Mouse (Mus musculus): ENCODE measurements at regions not wholly inside any gene's neighbourhood (a gene's known extent, or its start where the extent isn't known, plus 50 kb on each side); places are given as distances from the start of the nearest gene placed in this dataset.

- no peak for TF ChIP-seq CTCF (IDR thresholded peaks at IDR 0.05; ENCODE audit: low read depth)
- Histone ChIP-seq H3K27ac (no peak overlapping the region), H3K9me3 (replicated peaks; ENCODE audit: low read length) (no peaks in the 10 kb centered on the region), H3K9ac (ENCODE audit: low read depth, low read length) (no peak overlapping the region), H3K4me2 (ENCODE audit: low read length) (no peak overlapping the region), H3K4me1 (replicated peaks; ENCODE audit: insufficient read depth, low read length) (no peaks in the 10 kb centered on the region), H3K4me3 (replicated peaks; ENCODE audit: low read depth, low read length) (no peak overlapping the region), H3K27me3 (ENCODE audit: insufficient read depth, low read length) (no peaks in the 10 kb centered on the region), H3K36me3 (ENCODE audit: insufficient read depth, low read length) (no peaks in the 10 kb centered on the region)
- WGBS, result 76% methylated on average over 4 of the region's 4 CpGs
- ATAC-seq (replicated peaks; ENCODE audit: low FRiP score, low read depth) (no peak), DNase-seq (ENCODE audit: low spot score) (no peak)
Observed at GRCm38 (mm10) chr8:40210871-40211270, 464.0 kb upstream of the Adam24 start.

- Histone ChIP-seq H3K4me3 (replicated peaks; ENCODE audit: low read depth, low read length) (no peak overlapping the region), H3K36me3 (ENCODE audit: insufficient read depth, low read length) (no peaks in the 10 kb centered on the region), H3K27ac (no peak overlapping the region), H3K27me3 (ENCODE audit: insufficient read depth, low read length) (no peaks in the 10 kb centered on the region), H3K9me3 (replicated peaks; ENCODE audit: low read length) (no peaks in the 10 kb centered on the region), H3K4me1 (replicated peaks; ENCODE audit: insufficient read depth, low read length) (no peaks in the 10 kb centered on the region), H3K9ac (ENCODE audit: low read depth, low read length) (no peak overlapping the region), H3K4me2 (ENCODE audit: low read length) (no peak overlapping the region)
- ATAC-seq (replicated peaks; ENCODE audit: low FRiP score, low read depth), result no peak
- 48% methylated on average over 4 of the region's 4 CpGs for WGBS
- DNase-seq (ENCODE audit: low spot score), result no peak
- TF ChIP-seq CTCF (IDR thresholded peaks at IDR 0.05; ENCODE audit: low read depth), result no peak
Observed at GRCm38 (mm10) chr8:40223521-40223920, 451.4 kb upstream of the Adam24 start.

GRCm38 (mm10) chr8:40227262-40227661 lies 447.6 kb upstream of the Adam24 start:
- Histone ChIP-seq H3K27me3 (ENCODE audit: insufficient read depth, low read length) (no peaks in the 10 kb centered on the region), H3K4me1 (replicated peaks; ENCODE audit: insufficient read depth, low read length) (no peaks in the 10 kb centered on the region), H3K9ac (ENCODE audit: low read depth, low read length) (no peak overlapping the region), H3K4me3 (replicated peaks; ENCODE audit: low read depth, low read length) (no peak overlapping the region), H3K36me3 (ENCODE audit: insufficient read depth, low read length) (no peaks in the 10 kb centered on the region), H3K27ac (no peak overlapping the region), H3K4me2 (ENCODE audit: low read length) (no peak overlapping the region), H3K9me3 (replicated peaks; ENCODE audit: low read length) (no peaks in the 10 kb centered on the region)
- 54% methylated on average over 1 of the region's 1 CpGs for WGBS
- ATAC-seq (replicated peaks; ENCODE audit: low FRiP score, low read depth) (no peak), DNase-seq (ENCODE audit: low spot score) (no peak)
- no peak for TF ChIP-seq CTCF (IDR thresholded peaks at IDR 0.05; ENCODE audit: low read depth)
